ENCODE assay signal across 11 mouse cellular contexts in the genomic region with DNA sequence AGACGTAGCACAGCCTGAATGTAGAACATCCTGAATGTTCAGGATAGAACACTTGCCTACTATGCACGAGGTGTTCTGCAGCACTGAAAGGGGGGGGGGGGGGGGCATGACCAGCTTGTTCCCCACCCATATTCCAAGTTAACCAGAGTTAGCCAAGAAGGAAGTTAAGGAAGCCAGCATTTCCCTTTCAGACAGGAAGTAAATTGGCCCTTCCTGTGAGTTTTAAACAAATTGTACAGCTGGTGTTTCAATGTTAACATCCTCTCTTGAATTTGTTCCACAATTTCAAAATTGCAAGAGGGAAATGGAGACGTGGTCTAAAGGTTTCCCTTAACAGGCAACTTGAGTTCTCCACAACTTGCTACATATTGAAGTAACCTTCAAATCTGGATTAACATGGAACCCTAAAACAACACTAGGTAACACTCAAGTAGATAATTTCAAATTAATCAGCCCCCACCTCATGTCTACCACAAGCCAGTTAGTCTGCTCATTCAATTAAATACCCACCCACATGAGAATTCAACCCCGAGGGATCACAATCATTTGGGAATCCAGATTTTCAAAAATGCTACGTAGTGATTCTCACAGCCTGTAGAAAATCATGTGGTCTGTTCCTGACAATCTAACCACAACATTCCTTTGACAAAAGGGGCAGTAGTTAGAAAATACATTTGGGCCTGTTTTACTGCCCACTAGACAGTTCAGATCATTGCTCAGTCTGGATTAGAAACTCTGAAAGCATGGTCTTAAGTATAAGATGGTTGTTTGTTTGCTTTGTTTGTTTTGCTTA. TPM values are rescaled to one million over a fixed set of nuclear protein-coding genes. Genes with fewer than 3 reads are reported as not detected.
DNase-seq lines count a peak whose midpoint lies in the region; ATAC-seq and TF ChIP-seq lines count a peak whose summit lies in the region.
"Had no signal": no experiment of that assay in that cellular context is flagged by ENCODE, and none has a peak within 500 bp of the region (broad histone marks: within the 10 kb centered on the region; RNA-seq: fewer than 3 reads in every experiment).

No protein-coding gene starts in this region.

- H3K27me3 ChIP-seq in embryonic facial prominence, embryonic 12.5 days, result no peaks in the 10 kb centered on the region
- H3K27me3 ChIP-seq in embryonic facial prominence, embryonic 10.5 days (replicated peaks; ENCODE audit: low read depth, poor library complexity, severe bottlenecking), result no peaks in the 10 kb centered on the region
- H3K27me3 ChIP-seq in liver, adult 2 months (ENCODE audit: control insufficient read depth, insufficient read depth, low read length), result no peaks in the 10 kb centered on the region
- H3K27me3 ChIP-seq in hindbrain, postnatal 0 days (ENCODE audit: insufficient read depth, low read length), result no peaks in the 10 kb centered on the region
- H3K27me3 ChIP-seq in midbrain, postnatal 0 days (ENCODE audit: insufficient read depth, low read length), result no peaks in the 10 kb centered on the region

- TF ChIP-seq POLR2A in liver, adult 2 months (IDR thresholded peaks at IDR 0.05; ENCODE audit: extremely low read depth, insufficient read depth, low read length), result no peak

- H3K9me3 ChIP-seq in embryonic facial prominence, embryonic 12.5 days, result no peaks in the 10 kb centered on the region
- H3K9me3 ChIP-seq in embryonic facial prominence, embryonic 10.5 days, result no peaks in the 10 kb centered on the region
- H3K9me3 ChIP-seq in hindbrain, postnatal 0 days (ENCODE audit: low read length), result no peaks in the 10 kb centered on the region
- H3K9me3 ChIP-seq in midbrain, postnatal 0 days (ENCODE audit: low read length), result no peaks in the 10 kb centered on the region

- WGBS in embryonic facial prominence, embryonic 12.5 days, result 42% methylated on average over 5 of the region's 5 CpGs
- 69% methylated on average over 5 of the region's 5 CpGs for WGBS in embryonic facial prominence, embryonic 10.5 days
- 38% methylated on average over 5 of the region's 5 CpGs for WGBS in liver, adult 2 months
- 61% methylated on average over 5 of the region's 5 CpGs for WGBS in hindbrain, postnatal 0 days
- 65% methylated on average over 5 of the region's 5 CpGs for WGBS in midbrain, postnatal 0 days

- H3K36me3 ChIP-seq in embryonic facial prominence, embryonic 12.5 days, result no peaks in the 10 kb centered on the region; the same call in 1 of the 2 replicates
- 0 out of 2 replicates have a peak, but pooled peaks cover 6% of the 10 kb centered on the region for H3K36me3 ChIP-seq in embryonic facial prominence, embryonic 10.5 days (replicated peaks)
- H3K36me3 ChIP-seq in liver, adult 2 months (ENCODE audit: control insufficient read depth, insufficient read depth, low read length), result peaks cover 3% of the 10 kb centered on the region; the same call in 1 of the 2 replicates
- no peaks in the 10 kb centered on the region for H3K36me3 ChIP-seq in hindbrain, postnatal 0 days (ENCODE audit: insufficient read depth, low read length)
- no peaks in the 10 kb centered on the region for H3K36me3 ChIP-seq in midbrain, postnatal 0 days (ENCODE audit: insufficient read depth, low read length)

- H3K79me2 ChIP-seq in liver, adult 2 months (ENCODE audit: control insufficient read depth, insufficient read depth, low read length), result peaks cover 40% of the 10 kb centered on the region; the same call in 1 of the 2 replicates

- intact Hi-C loops in gastrocnemius, postnatal 14 days (cut with DNase I; ENCODE audit: low total_unique reads), result no loop called here

- peak overlapping the region; percentile 50; the same call in 1 of the 2 replicates for H3K27ac ChIP-seq in embryonic facial prominence, embryonic 12.5 days
- H3K27ac ChIP-seq in embryonic facial prominence, embryonic 10.5 days (replicated peaks), result no peak overlapping the region
- H3K27ac ChIP-seq in liver, adult 2 months (replicated peaks; ENCODE audit: insufficient read depth, low read depth, low read length), result peak overlapping the region; percentile 49; the same call in 1 of the 2 replicates
- peak overlapping the region; percentile 81; the same call in 1 of the 2 replicates for H3K27ac ChIP-seq in hindbrain, postnatal 0 days
- 0 out of 2 replicates have a peak overlapping the region, but pooled peaks have one; percentile 48 for H3K27ac ChIP-seq in midbrain, postnatal 0 days (ENCODE audit: low read depth, low read length)

- no peak for ATAC-seq in embryonic facial prominence, embryonic 12.5 days (ENCODE audit: insufficient number of reproducible peaks, insufficient read depth, low FRiP score, low TSS enrichment)
- ATAC-seq in hindbrain, postnatal 0 days, result no peak
- no peak for ATAC-seq in midbrain, postnatal 0 days (ENCODE audit: low FRiP score)

- no peak for TF ChIP-seq CTCF in liver, adult 2 months (IDR thresholded peaks at IDR 0.05; ENCODE audit: low read depth, low read length)
- no peak for TF ChIP-seq CTCF in hindbrain, postnatal 0 days (IDR thresholded peaks at IDR 0.05; ENCODE audit: low read depth)
- TF ChIP-seq CTCF in midbrain, postnatal 0 days (IDR thresholded peaks at IDR 0.05), result no peak

- no peak overlapping the region for H3K4me3 ChIP-seq in embryonic facial prominence, embryonic 12.5 days
- H3K4me3 ChIP-seq in embryonic facial prominence, embryonic 10.5 days, result no peak overlapping the region
- H3K4me3 ChIP-seq in liver, adult 2 months (ENCODE audit: insufficient read depth, low read depth, low read length), result no peak overlapping the region
- no peak overlapping the region for H3K4me3 ChIP-seq in hindbrain, postnatal 0 days (ENCODE audit: low read length)
- no peak overlapping the region for H3K4me3 ChIP-seq in midbrain, postnatal 0 days (ENCODE audit: low read depth, low read length)

- no peak for DNase-seq in embryonic facial prominence, embryonic 10.5 days (ENCODE audit: low spot score)
- peak; percentile 46 for DNase-seq in liver, adult 2 months (ENCODE audit: extremely low read depth, low read depth, low spot score)
- no peak for DNase-seq in liver
- no peak for DNase-seq in hindbrain, postnatal 0 days (ENCODE audit: low spot score)
- no peak for DNase-seq in midbrain, postnatal 0 days (ENCODE audit: low spot score)
- no peak for DNase-seq in cerebellum, postnatal 10 days
- DNase-seq in gastrocnemius, postnatal 14 days, result no peak
- DNase-seq: cerebellum, adult 11 months had no signal

- no peak overlapping the region for H3K9ac ChIP-seq in embryonic facial prominence, embryonic 12.5 days
- no peak overlapping the region for H3K9ac ChIP-seq in liver, adult 2 months (ENCODE audit: low read depth, low read length)
- no peak overlapping the region for H3K9ac ChIP-seq in hindbrain, postnatal 0 days (replicated peaks; ENCODE audit: low read length)
- no peak overlapping the region for H3K9ac ChIP-seq in midbrain, postnatal 0 days (replicated peaks; ENCODE audit: low read length, poor library complexity, severe bottlenecking)

- peaks cover 54% of the 10 kb centered on the region for H3K4me1 ChIP-seq in embryonic facial prominence, embryonic 12.5 days
- peaks cover 56% of the 10 kb centered on the region for H3K4me1 ChIP-seq in embryonic facial prominence, embryonic 10.5 days
- H3K4me1 ChIP-seq in liver, adult 2 months (ENCODE audit: control insufficient read depth, insufficient read depth, low read length), result peaks cover 50% of the 10 kb centered on the region
- H3K4me1 ChIP-seq in hindbrain, postnatal 0 days (ENCODE audit: insufficient read depth, low read length), result peaks cover 33% of the 10 kb centered on the region
- 0 out of 2 replicates have a peak, but pooled peaks cover 7% of the 10 kb centered on the region for H3K4me1 ChIP-seq in midbrain, postnatal 0 days (ENCODE audit: insufficient read depth, low read length)

- no peak overlapping the region for H3K4me2 ChIP-seq in embryonic facial prominence, embryonic 12.5 days (replicated peaks)
- no peak overlapping the region; the same call in 1 of the 2 replicates for H3K4me2 ChIP-seq in hindbrain, postnatal 0 days (ENCODE audit: low read depth, low read length)
- H3K4me2 ChIP-seq in midbrain, postnatal 0 days (ENCODE audit: low read depth, low read length, poor library complexity, severe bottlenecking), result no peak overlapping the region

RNA-seq across cellular contexts. Expression of gene Ctnnd1, which starts 11.9 kb away (rescaled TPM):
- polyA plus RNA-seq in embryonic facial prominence, embryonic 12.5 days (2016; fragmentation: Nextera tagmentation; extraction: Ambion mirVana), result 45.5 and 49.0 TPM in 2 replicates
- polyA plus RNA-seq in embryonic facial prominence, embryonic 10.5 days (2016; fragmentation: Nextera tagmentation; extraction: Ambion mirVana), result 43.3 and 44.3 TPM in 2 replicates
- 47.4 and 53.2 TPM in 2 replicates for total RNA-seq in liver, adult 2 months (2014; rRNA removed)
- 29.7 and 31.4 TPM in 2 replicates for polyA plus RNA-seq in liver, adult 2 months (2012; rRNA removed)
- total RNA-seq in hindbrain, postnatal 0 days (2014; rRNA removed), result 75.7 and 86.5 TPM in 2 replicates
- 12.7 and 15.8 TPM in 2 replicates for polyA plus RNA-seq in hindbrain, postnatal 0 days (2015; fragmentation: Nextera tagmentation; extraction: Ambion mirVana)
- 81.1 and 82.9 TPM in 2 replicates for total RNA-seq in midbrain, postnatal 0 days (2014; rRNA removed)
- 13.7 and 15.8 TPM in 2 replicates for polyA plus RNA-seq in midbrain, postnatal 0 days (2015; fragmentation: Nextera tagmentation; extraction: Ambion mirVana)
- total RNA-seq in gastrocnemius, postnatal 14 days (2021), result 10 to 100 TPM; 46.4 to 49.7 TPM

RNA-seq across cellular contexts. Expression of gene Btbd18, which starts 20.3 kb away (rescaled TPM):
- 0.36 and 0.47 TPM in 2 replicates for polyA plus RNA-seq in embryonic facial prominence, embryonic 12.5 days (2016; fragmentation: Nextera tagmentation; extraction: Ambion mirVana)
- polyA plus RNA-seq in embryonic facial prominence, embryonic 10.5 days (2016; fragmentation: Nextera tagmentation; extraction: Ambion mirVana), result 0.14 and 0.41 TPM in 2 replicates
- 0.07 TPM in 1 of 2 replicates, not detected in the other for total RNA-seq in liver, adult 2 months (2014; rRNA removed)
- polyA plus RNA-seq in liver, adult 2 months (2012; rRNA removed), result not detected in 2 replicates
- not detected in 2 replicates for total RNA-seq in hindbrain, postnatal 0 days (2014; rRNA removed)
- 0.50 and 0.68 TPM in 2 replicates for polyA plus RNA-seq in hindbrain, postnatal 0 days (2015; fragmentation: Nextera tagmentation; extraction: Ambion mirVana)
- total RNA-seq in midbrain, postnatal 0 days (2014; rRNA removed), result not detected in 2 replicates
- polyA plus RNA-seq in midbrain, postnatal 0 days (2015; fragmentation: Nextera tagmentation; extraction: Ambion mirVana), result 0.27 and 0.35 TPM in 2 replicates
- total RNA-seq in gastrocnemius, postnatal 14 days (2021), result not detected
- total RNA-seq: gastrocnemius, adult 8-10 months; left cerebral cortex, postnatal 10 days had no signal

RNA-seq across cellular contexts. Expression of gene Selenoh, which starts 31.9 kb away (rescaled TPM):
- 348 and 377 TPM in 2 replicates for polyA plus RNA-seq in embryonic facial prominence, embryonic 12.5 days (2016; fragmentation: Nextera tagmentation; extraction: Ambion mirVana)
- polyA plus RNA-seq in embryonic facial prominence, embryonic 10.5 days (2016; fragmentation: Nextera tagmentation; extraction: Ambion mirVana), result 505 and 520 TPM in 2 replicates
- 19.2 and 27.3 TPM in 2 replicates for total RNA-seq in liver, adult 2 months (2014; rRNA removed)
- polyA plus RNA-seq in liver, adult 2 months (2012; rRNA removed), result 18.8 and 19.6 TPM in 2 replicates
- total RNA-seq in hindbrain, postnatal 0 days (2014; rRNA removed), result 271 and 302 TPM in 2 replicates
- polyA plus RNA-seq in hindbrain, postnatal 0 days (2015; fragmentation: Nextera tagmentation; extraction: Ambion mirVana), result 247 and 248 TPM in 2 replicates
- 180 and 269 TPM in 2 replicates for total RNA-seq in midbrain, postnatal 0 days (2014; rRNA removed)
- 210 and 211 TPM in 2 replicates for polyA plus RNA-seq in midbrain, postnatal 0 days (2015; fragmentation: Nextera tagmentation; extraction: Ambion mirVana)
- total RNA-seq in gastrocnemius, postnatal 14 days (2021), result 10 to 100 TPM; 13.3 to 15.6 TPM

RNA-seq across cellular contexts. Expression of gene Gm28635, which starts 39.2 kb away (rescaled TPM):
- polyA plus RNA-seq in embryonic facial prominence, embryonic 12.5 days (2016; fragmentation: Nextera tagmentation; extraction: Ambion mirVana), result not detected in 2 replicates
- polyA plus RNA-seq in embryonic facial prominence, embryonic 10.5 days (2016; fragmentation: Nextera tagmentation; extraction: Ambion mirVana), result not detected in 2 replicates
- total RNA-seq in liver, adult 2 months (2014; rRNA removed), result not detected in 2 replicates
- not detected in 2 replicates for polyA plus RNA-seq in liver, adult 2 months (2012; rRNA removed)
- total RNA-seq in hindbrain, postnatal 0 days (2014; rRNA removed), result not detected in 2 replicates
- not detected in 2 replicates for polyA plus RNA-seq in hindbrain, postnatal 0 days (2015; fragmentation: Nextera tagmentation; extraction: Ambion mirVana)
- total RNA-seq in midbrain, postnatal 0 days (2014; rRNA removed), result not detected in 2 replicates
- polyA plus RNA-seq in midbrain, postnatal 0 days (2015; fragmentation: Nextera tagmentation; extraction: Ambion mirVana), result not detected in 2 replicates
- not detected for total RNA-seq in gastrocnemius, postnatal 14 days (2021)

RNA-seq across cellular contexts. Expression of gene Med19, which starts 39.6 kb away (rescaled TPM):
- polyA plus RNA-seq in embryonic facial prominence, embryonic 12.5 days (2016; fragmentation: Nextera tagmentation; extraction: Ambion mirVana), result 38.0 and 40.7 TPM in 2 replicates
- 45.3 and 46.4 TPM in 2 replicates for polyA plus RNA-seq in embryonic facial prominence, embryonic 10.5 days (2016; fragmentation: Nextera tagmentation; extraction: Ambion mirVana)
- 7.9 and 9.3 TPM in 2 replicates for total RNA-seq in liver, adult 2 months (2014; rRNA removed)
- polyA plus RNA-seq in liver, adult 2 months (2012; rRNA removed), result 5.5 and 5.6 TPM in 2 replicates
- 31.4 and 31.6 TPM in 2 replicates for total RNA-seq in hindbrain, postnatal 0 days (2014; rRNA removed)
- polyA plus RNA-seq in hindbrain, postnatal 0 days (2015; fragmentation: Nextera tagmentation; extraction: Ambion mirVana), result 47.4 and 47.5 TPM in 2 replicates
- 43.0 and 45.3 TPM in 2 replicates for total RNA-seq in midbrain, postnatal 0 days (2014; rRNA removed)
- 47.4 and 49.5 TPM in 2 replicates for polyA plus RNA-seq in midbrain, postnatal 0 days (2015; fragmentation: Nextera tagmentation; extraction: Ambion mirVana)
- 1 to 10 TPM; 7.4 to 9.9 TPM for total RNA-seq in gastrocnemius, postnatal 14 days (2021)

Comparison
In these comparisons a context has a peak if more than half of its experiments do, and no peak if none do; other contexts are left out.
1. RNA of gene Selenoh, which starts 31.9 kb away (polyA plus RNA-seq): 505 to 520 TPM in embryonic facial prominence, embryonic 10.5 days, 348 to 377 TPM in embryonic facial prominence, embryonic 12.5 days, 247 to 248 TPM in hindbrain, postnatal 0 days and 210 to 211 TPM in midbrain, postnatal 0 days; 18.8 to 19.6 TPM in liver, adult 2 months; every median in the first group is over 10 times any median in the second.